Mouse (Mus musculus): ENCODE measurements around the gene Abcg1. TPM values are rescaled to one million over a fixed set of nuclear protein-coding genes. Genes with fewer than 3 reads are reported as not detected.

The Abcg1 gene
- polyA plus RNA-seq, 1 experiment from 2014 or later = 13.0 TPM

GRCm38 (mm10) chr17:31028821-31029370, 28.6 kb upstream of the Abcg1 start:
- no peaks in the 10 kb centered on the region for H3K27me3 ChIP-seq (replicated peaks)
- peaks cover 12% of the 10 kb centered on the region; the same call in 1 of the 2 replicates for H3K9me3 ChIP-seq
- no peak overlapping the region for H3K4me2 ChIP-seq (replicated peaks)
- WGBS = 84% methylated on average over 9 of the region's 9 CpGs
- 0 out of 2 replicates have a peak, but pooled peaks cover 7% of the 10 kb centered on the region for H3K4me1 ChIP-seq
- H3K27ac ChIP-seq = no peak overlapping the region
- H3K36me3 ChIP-seq = no peaks in the 10 kb centered on the region
- no peak overlapping the region for H3K4me3 ChIP-seq
- no peak for ATAC-seq (ENCODE audit: low FRiP score, low read depth)
- H3K9ac ChIP-seq = no peak overlapping the region

DNA sequence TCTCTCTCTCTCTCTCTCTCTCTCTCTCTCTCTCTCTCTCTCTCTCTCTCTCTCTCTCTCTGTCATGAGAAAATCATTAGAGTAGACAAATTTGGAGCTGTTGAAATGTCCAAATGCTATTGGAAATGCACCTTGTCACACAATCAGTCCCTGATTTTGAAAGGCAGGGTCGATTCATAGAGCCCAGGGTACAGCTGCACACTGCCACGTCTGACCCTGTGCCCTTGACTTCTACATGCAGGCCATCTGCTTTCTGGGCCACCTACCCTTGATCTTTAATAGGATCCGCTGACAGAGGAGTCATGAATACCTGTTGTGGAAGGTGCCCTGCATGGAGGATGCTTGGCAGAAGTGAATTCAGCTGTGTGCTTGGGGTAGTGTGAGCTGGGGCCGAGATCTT, 28.1 kb upstream of the Abcg1 start:
- H3K4me2 ChIP-seq (replicated peaks) = no peak overlapping the region
- H3K9me3 ChIP-seq = peaks cover 12% of the 10 kb centered on the region; the same call in 1 of the 2 replicates
- 91% methylated on average over 4 of the region's 4 CpGs for WGBS
- H3K4me1 ChIP-seq = 0 out of 2 replicates have a peak, but pooled peaks cover 9% of the 10 kb centered on the region
- H3K9ac ChIP-seq = no peak overlapping the region
- H3K4me3 ChIP-seq = no peak overlapping the region
- H3K27ac ChIP-seq = no peak overlapping the region
- H3K27me3 ChIP-seq (replicated peaks) = no peaks in the 10 kb centered on the region
- ATAC-seq (ENCODE audit: low FRiP score, low read depth) = no peak
- no peaks in the 10 kb centered on the region for H3K36me3 ChIP-seq

- 90% methylated on average over 4 of the region's 4 CpGs for WGBS
- Histone ChIP-seq H3K36me3 (no peaks in the 10 kb centered on the region), H3K9ac (no peak overlapping the region), H3K27me3 (replicated peaks) (no peaks in the 10 kb centered on the region), H3K27ac (no peak overlapping the region), H3K9me3 (peaks cover 12% of the 10 kb centered on the region; the same call in 1 of the 2 replicates), H3K4me2 (replicated peaks) (no peak overlapping the region), H3K4me3 (no peak overlapping the region), H3K4me1 (0 out of 2 replicates have a peak, but pooled peaks cover 7% of the 10 kb centered on the region)
- no peak for ATAC-seq (ENCODE audit: low FRiP score, low read depth)
Measured at GRCm38 (mm10) chr17:31032341-31032740, 25.1 kb upstream of the Abcg1 start.

DNA sequence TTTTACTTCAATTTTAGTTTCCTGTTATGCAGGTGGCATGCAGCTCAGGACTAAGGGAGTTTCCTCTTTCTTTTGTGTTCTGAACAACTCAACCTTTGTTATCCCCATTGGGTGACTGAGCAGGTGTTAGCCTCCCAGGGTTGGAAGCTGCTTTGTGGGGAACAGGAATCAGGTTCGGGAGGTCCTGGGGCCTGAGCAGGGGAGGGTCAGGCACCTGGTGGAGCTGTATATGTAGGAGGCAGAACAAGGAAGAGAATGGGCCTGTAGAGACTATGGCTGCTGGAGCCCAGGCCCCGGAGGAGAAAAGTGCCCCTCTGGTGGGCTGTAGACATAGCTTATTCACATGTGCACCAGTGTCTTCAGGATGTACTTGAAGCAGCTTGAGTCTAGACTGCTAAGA, 24.2 kb upstream of the Abcg1 start:
- 86% methylated on average over 2 of the region's 2 CpGs for WGBS

DNA sequence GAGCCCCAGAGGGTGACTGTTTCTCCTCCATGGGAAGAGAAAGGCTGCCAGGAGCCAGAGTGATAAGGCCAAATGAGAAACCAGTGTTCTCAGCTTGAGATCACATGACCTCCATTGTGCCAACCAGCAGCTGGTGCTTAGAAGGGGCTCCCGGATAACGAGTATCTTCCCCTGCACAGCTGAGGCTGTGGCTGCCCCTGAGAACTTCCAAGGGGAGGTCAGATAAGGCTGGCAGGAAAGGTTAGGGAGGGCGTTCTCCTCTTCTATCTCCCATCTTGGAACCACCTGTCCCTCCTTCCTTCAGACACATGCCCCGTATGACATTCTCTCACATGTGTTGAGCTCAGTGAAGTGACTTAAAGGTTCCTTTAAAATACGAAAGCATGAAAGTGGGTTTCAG, 23.3 kb upstream of the Abcg1 start:
- Histone ChIP-seq H3K36me3 (no peaks in the 10 kb centered on the region), H3K4me1 (0 out of 2 replicates have a peak, but pooled peaks cover 7% of the 10 kb centered on the region), H3K9ac (no peak overlapping the region), H3K4me3 (no peak overlapping the region), H3K27ac (no peak overlapping the region), H3K4me2 (replicated peaks) (no peak overlapping the region), H3K9me3 (peaks cover 12% of the 10 kb centered on the region; the same call in 1 of the 2 replicates), H3K27me3 (replicated peaks) (no peaks in the 10 kb centered on the region)
- WGBS = 55% methylated on average over 5 of the region's 5 CpGs
- ATAC-seq (ENCODE audit: low FRiP score, low read depth) = no peak

More for the DNA sequence above, 24.2 kb upstream of the Abcg1 start:
- no peak for ATAC-seq (ENCODE audit: low FRiP score, low read depth)
- H3K4me1 ChIP-seq = 0 out of 2 replicates have a peak, but pooled peaks cover 7% of the 10 kb centered on the region
- no peak overlapping the region for H3K4me3 ChIP-seq
- H3K9ac ChIP-seq = no peak overlapping the region
- peaks cover 12% of the 10 kb centered on the region; the same call in 1 of the 2 replicates for H3K9me3 ChIP-seq
- no peak overlapping the region for H3K27ac ChIP-seq
- no peaks in the 10 kb centered on the region for H3K27me3 ChIP-seq (replicated peaks)
- H3K36me3 ChIP-seq = no peaks in the 10 kb centered on the region
- H3K4me2 ChIP-seq (replicated peaks) = no peak overlapping the region

GRCm38 (mm10) chr17:31034674-31035356, 22.7 kb upstream of the Abcg1 start:
- Histone ChIP-seq H3K27ac (no peak overlapping the region), H3K36me3 (no peaks in the 10 kb centered on the region)
- ATAC-seq (ENCODE audit: low FRiP score, low read depth) = no peak

DNA sequence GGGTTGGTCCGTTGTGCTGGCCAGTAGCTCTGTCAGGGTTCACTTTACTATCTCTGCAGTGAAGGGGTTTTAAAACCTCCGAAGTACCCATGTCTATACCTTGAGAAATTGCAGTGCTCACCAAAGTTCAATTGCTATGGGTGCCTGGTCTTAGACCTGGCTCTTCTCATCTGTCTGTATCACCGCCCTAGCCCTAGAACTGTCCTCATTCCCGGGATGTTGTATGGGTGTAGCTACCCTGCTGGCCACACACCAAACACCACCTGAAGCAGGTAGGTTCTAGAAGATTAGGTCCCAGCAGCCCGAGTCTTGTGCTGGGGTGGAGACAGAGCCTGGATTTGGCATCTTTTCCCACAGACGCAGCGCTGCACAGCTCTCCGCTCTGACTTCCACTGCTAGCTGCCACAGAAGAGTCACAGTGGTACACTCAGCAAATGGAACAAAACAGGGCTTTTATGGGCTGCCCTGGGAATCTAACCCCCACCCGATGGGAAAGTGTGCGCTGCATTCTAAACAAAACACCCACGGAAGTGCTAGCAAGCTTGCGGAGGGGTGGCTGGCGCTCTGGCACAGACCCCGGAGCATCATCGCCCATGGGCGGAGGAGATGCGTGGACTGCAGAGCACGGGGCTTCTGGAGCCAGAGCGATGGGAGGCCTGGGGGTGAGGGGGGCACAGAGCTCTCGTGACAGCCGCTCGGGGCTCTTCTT, 21.2 kb upstream of the Abcg1 start:
- Histone ChIP-seq H3K4me3 (no peak overlapping the region), H3K4me1 (0 out of 2 replicates have a peak, but pooled peaks cover 7% of the 10 kb centered on the region), H3K36me3 (no peaks in the 10 kb centered on the region), H3K27ac (no peak overlapping the region), H3K9me3 (peaks cover 12% of the 10 kb centered on the region; the same call in 1 of the 2 replicates), H3K4me2 (replicated peaks) (no peak overlapping the region), H3K9ac (no peak overlapping the region), H3K27me3 (replicated peaks) (no peaks in the 10 kb centered on the region)
- no peak for ATAC-seq (ENCODE audit: low FRiP score, low read depth)
- WGBS = 81% methylated on average over 22 of the region's 22 CpGs

More at GRCm38 (mm10) chr17:31034674-31035356, 22.7 kb upstream of the Abcg1 start:
- Histone ChIP-seq H3K4me3 (no peak overlapping the region), H3K9me3 (peaks cover 12% of the 10 kb centered on the region; the same call in 1 of the 2 replicates), H3K27me3 (replicated peaks) (no peaks in the 10 kb centered on the region), H3K4me2 (replicated peaks) (no peak overlapping the region), H3K4me1 (0 out of 2 replicates have a peak, but pooled peaks cover 7% of the 10 kb centered on the region), H3K9ac (no peak overlapping the region)
- WGBS = 92% methylated on average over 9 of the region's 9 CpGs

DNA sequence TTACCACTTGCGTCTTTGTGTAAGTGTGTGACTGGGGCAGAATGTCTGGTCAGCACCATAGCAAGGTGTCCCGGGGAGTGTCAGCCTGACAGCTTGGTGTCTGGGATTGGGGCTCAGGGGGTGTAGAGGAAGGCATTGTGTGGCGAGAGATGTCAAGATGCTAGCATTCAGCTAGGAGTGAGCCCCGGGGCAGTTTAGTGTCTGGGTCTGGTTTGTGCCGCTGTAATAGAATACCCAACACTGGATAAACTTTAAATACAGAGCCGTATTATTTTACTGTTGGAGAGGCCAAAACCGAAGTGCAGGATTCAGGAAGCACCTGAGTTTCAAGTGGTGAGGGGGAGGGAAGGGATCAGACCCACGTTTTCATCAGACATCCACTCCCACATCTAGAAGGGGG, 20.1 kb upstream of the Abcg1 start:
- Histone ChIP-seq H3K9me3 (peaks cover 3% of the 10 kb centered on the region; the same call in 1 of the 2 replicates), H3K4me2 (replicated peaks) (no peak overlapping the region), H3K27ac (no peak overlapping the region), H3K27me3 (replicated peaks) (no peaks in the 10 kb centered on the region), H3K4me3 (no peak overlapping the region), H3K36me3 (no peaks in the 10 kb centered on the region), H3K9ac (no peak overlapping the region), H3K4me1 (0 out of 2 replicates have a peak, but pooled peaks cover 7% of the 10 kb centered on the region)
- no peak for ATAC-seq (ENCODE audit: low FRiP score, low read depth)
- 79% methylated on average over 8 of the region's 8 CpGs for WGBS

DNA sequence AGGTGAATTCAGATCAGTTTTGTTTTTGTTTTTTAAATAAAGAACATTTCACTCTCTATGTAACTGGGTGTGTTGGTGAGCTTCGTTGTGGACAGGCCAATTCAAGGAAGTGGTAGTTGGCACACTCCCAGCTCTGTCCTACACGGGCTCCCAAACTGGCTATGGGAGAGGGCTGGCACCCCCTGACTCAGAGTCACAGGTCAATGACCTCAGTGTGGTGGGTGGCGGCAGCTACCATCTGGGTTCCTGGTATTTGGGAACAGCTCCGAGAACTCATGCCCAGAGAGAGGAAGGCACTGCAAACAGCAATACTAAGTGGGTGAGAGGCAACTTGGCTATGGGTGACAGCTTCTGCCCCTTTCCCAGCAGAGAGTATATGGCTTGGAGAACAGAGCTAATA, 19.1 kb upstream of the Abcg1 start:
- Histone ChIP-seq H3K4me2 (replicated peaks) (no peak overlapping the region), H3K36me3 (no peaks in the 10 kb centered on the region), H3K4me1 (0 out of 2 replicates have a peak, but pooled peaks cover 7% of the 10 kb centered on the region), H3K4me3 (no peak overlapping the region), H3K27me3 (replicated peaks) (no peaks in the 10 kb centered on the region), H3K27ac (no peak overlapping the region), H3K9me3 (no peaks in the 10 kb centered on the region), H3K9ac (no peak overlapping the region)
- no peak for ATAC-seq (ENCODE audit: low FRiP score, low read depth)
- WGBS = 83% methylated on average over 4 of the region's 4 CpGs

GRCm38 (mm10) chr17:31039626-31040025, 17.8 kb upstream of the Abcg1 start:
- Histone ChIP-seq H3K4me3 (no peak overlapping the region), H3K9me3 (no peaks in the 10 kb centered on the region), H3K9ac (no peak overlapping the region), H3K27me3 (replicated peaks) (no peaks in the 10 kb centered on the region), H3K36me3 (no peaks in the 10 kb centered on the region), H3K4me1 (no peaks in the 10 kb centered on the region), H3K27ac (no peak overlapping the region), H3K4me2 (replicated peaks) (no peak overlapping the region)
- no peak for ATAC-seq (ENCODE audit: low FRiP score, low read depth)
- WGBS = 67% methylated on average over 7 of the region's 7 CpGs

- Histone ChIP-seq H3K27ac (no peak overlapping the region), H3K4me2 (replicated peaks) (no peak overlapping the region), H3K27me3 (replicated peaks) (no peaks in the 10 kb centered on the region), H3K36me3 (no peaks in the 10 kb centered on the region), H3K4me3 (no peak overlapping the region), H3K9ac (no peak overlapping the region), H3K9me3 (no peaks in the 10 kb centered on the region), H3K4me1 (no peaks in the 10 kb centered on the region)
- WGBS = 78% methylated on average over 7 of the region's 7 CpGs
- ATAC-seq (ENCODE audit: low FRiP score, low read depth) = no peak
Measured at GRCm38 (mm10) chr17:31040421-31040820, 17.1 kb upstream of the Abcg1 start.

GRCm38 (mm10) chr17:31042751-31043150, 14.7 kb upstream of the Abcg1 start:
- no peak for ATAC-seq (ENCODE audit: low FRiP score, low read depth)
- WGBS = 61% methylated on average over 2 of the region's 2 CpGs
- no peaks in the 10 kb centered on the region for H3K36me3 ChIP-seq
- H3K9ac ChIP-seq = no peak overlapping the region
- no peaks in the 10 kb centered on the region for H3K9me3 ChIP-seq
- H3K4me3 ChIP-seq = no peak overlapping the region
- no peaks in the 10 kb centered on the region for H3K27me3 ChIP-seq (replicated peaks)
- H3K4me1 ChIP-seq = no peaks in the 10 kb centered on the region
- no peak overlapping the region for H3K4me2 ChIP-seq (replicated peaks)
- H3K27ac ChIP-seq = no peak overlapping the region

All from neural tube, embryonic 12.5 days (tissue).